Mouse (Mus musculus) 3T3-L1 (cell line): ENCODE results near the gene Olfr1496.
"Not testable (repeated sequence)": the region's sequence is repeated elsewhere in the genome, so short reads cannot be mapped to it uniquely, and the experiment has no call there.

ENCODE experiments used
- DNase-seq: peaks from one replicate; pipeline ENCODE4 v3.0.0-alpha.2; 2015; ENCODE audit warnings: low read depth, low spot score

Olfr1496 gene

DNA sequence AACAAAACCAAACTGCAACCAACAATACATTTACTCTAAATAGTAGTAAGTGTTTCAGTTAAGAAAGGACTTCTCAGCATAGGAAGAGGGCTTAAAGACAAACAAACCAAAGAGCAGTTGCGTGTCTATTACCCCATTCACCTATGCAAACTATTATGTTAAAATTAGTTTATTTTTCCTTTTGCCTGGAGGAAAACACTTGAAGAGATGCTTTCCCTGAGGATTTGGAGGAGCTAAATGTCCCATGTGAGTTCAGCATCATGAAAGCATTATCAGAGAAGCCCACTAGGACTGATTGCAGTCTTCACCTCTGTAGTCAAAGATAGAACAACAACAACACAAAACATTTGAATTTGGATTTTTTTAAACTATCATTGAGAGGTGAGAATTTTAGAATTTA lies at the start of gene Olfr1496:
Olfr1496 (plus strand) TSS at position 301 of the 400 bp plus-strand sequence.
- DNase-seq = no peak

- DNase-seq = no peak
These were observed 38.2 kb upstream of the Olfr1496 start, which contains the start of gene Olfr1494 for GRCm38 (mm10) chr19:13739428-13739827. TSS of gene Olfr1494 (plus strand) at chr19:13739728.

- no peak for DNase-seq
These were observed 28.3 kb upstream of the Olfr1496 start for GRCm38 (mm10) chr19:13749366-13749765.

DNA sequence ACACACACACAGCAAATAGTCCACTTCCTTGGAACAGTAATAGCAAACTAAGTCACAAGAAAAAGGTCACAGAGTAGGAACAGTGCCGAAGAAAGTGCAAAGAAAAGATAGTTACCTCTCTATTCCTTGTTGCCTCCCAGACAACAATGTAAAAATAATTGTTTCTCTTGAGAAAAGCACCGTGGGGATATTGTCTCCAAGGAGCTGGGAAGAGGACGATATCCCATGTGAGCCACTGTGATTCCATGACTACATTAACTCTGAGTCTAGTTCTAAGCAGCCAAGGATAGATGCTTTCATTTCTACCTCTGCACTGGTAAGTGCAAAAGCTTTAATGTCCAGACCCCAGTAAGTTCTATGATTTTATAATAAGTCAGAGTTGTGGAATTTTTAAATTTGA lies 13.4 kb upstream of the Olfr1496 start, which contains the start of gene Olfr1495:
Olfr1495 (plus strand) TSS at position 301 of the 400 bp plus-strand sequence.
- no peak for DNase-seq

GRCm38 (mm10) chr19:13768565-13769276 lies 9.0 kb upstream of the Olfr1496 start:
- no peak for DNase-seq

GRCm38 (mm10) chr19:13798102-13798501 lies 20.4 kb downstream of the Olfr1496 start, which contains the start of gene Olfr1497:
TSS of gene Olfr1497 (minus strand) at chr19:13798202.
- no peak for DNase-seq

- not testable (repeated sequence) for DNase-seq
These were observed 27.8 kb downstream of the Olfr1496 start for GRCm38 (mm10) chr19:13805486-13805885.

DNA sequence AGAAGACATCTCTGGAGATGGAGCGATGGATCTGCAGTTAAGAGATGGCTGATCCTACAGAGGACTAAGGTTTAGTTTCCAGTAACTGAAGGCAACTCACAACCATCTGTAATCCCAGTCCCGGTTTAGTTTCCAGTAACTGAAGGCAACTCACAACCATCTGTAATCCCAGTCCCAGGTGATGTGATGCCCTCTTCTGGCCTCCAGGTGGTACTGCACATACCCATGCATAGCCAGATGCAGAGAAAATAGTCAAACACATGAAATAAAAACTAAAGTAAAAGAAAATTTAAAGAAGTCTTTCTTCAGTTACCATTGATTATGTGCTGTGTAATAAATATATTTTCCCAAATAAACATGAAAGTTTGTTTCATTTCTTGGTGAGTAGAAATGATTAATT lies 35.1 kb downstream of the Olfr1496 start:
- peak; percentile 8 for DNase-seq

GRCm38 (mm10) chr19:13818827-13819226 lies 41.1 kb downstream of the Olfr1496 start:
- DNase-seq = peak; percentile 63

GRCm38 (mm10) chr19:13819347-13819746 lies 41.7 kb downstream of the Olfr1496 start, which contains the start of gene Olfr1499:
TSS of gene Olfr1499 (minus strand) at chr19:13819447.
- DNase-seq = no peak

- no peak for DNase-seq
These were observed 43.2 kb downstream of the Olfr1496 start for GRCm38 (mm10) chr19:13820847-13821246.

- DNase-seq = no peak
These were observed 50.8 kb downstream of the Olfr1496 start for GRCm38 (mm10) chr19:13828447-13828846.

DNA sequence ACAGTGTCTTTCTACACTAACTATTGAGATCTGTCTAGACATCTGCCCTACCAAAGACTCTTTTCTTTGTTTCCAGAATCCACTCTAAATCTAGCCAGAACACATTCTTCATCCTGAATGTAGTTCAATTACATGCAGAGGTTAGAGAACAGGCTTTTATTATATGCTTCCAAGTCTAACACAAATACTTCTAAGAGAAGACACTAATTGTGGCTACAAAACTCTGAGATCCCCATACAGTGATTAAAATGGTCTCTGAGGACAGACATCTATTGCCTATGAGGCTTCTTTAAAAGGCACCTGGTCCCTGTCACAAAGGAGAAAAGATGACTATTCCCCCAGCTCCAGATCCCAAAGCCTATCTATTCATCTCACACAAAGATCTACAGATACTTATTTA lies 52.7 kb downstream of the Olfr1496 start, which contains the start of gene Olfr1500:
Olfr1500 (minus strand) TSS at position 101 of the 400 bp plus-strand sequence.
- DNase-seq = no peak
